Mouse (Mus musculus) MEL (cell line): ENCODE measurements around the gene Plekhg6.

ENCODE experiments used
- CHD1 ChIP-seq: IDR thresholded peaks from 2 replicates; pipeline ENCODE4 v1.6.1; 2012; ENCODE audit warnings: low read depth, mild to moderate bottlenecking, inconsistent platforms, low read length, improper control_type of control experiment
- CTCF ChIP-seq, 3 experiments: IDR thresholded peaks in 2 of 3; conservative IDR thresholded peaks in 1 of 3; 2 replicates each; pipeline ENCODE4 v1.5.1; 2011 to 2012; ENCODE audit warnings: low read length in 3 of 3, low read depth in 2 of 3, mild to moderate bottlenecking in 2 of 3, improper control_type of control experiment in 1 of 3, inconsistent platforms in 1 of 3, mixed read lengths in 1 of 3, moderate library complexity in 1 of 3; ENCODE audit not compliant: control insufficient read depth in 1 of 3, insufficient read depth in 1 of 3, poor library complexity in 1 of 3, severe bottlenecking in 1 of 3
- E2F4 ChIP-seq: IDR thresholded peaks from 2 replicates; pipeline ENCODE4 v1.6.1; 2011; ENCODE audit warnings: low read depth, low read length, improper control_type of control experiment, borderline replicate concordance
- EP300 ChIP-seq, 2 experiments: IDR thresholded peaks; 2 replicates each; pipeline ENCODE4 v1.6.1; 2011; ENCODE audit warnings: improper control_type of control experiment in 2 of 2, low read length in 2 of 2, low read depth in 1 of 2, mild to moderate bottlenecking in 1 of 2
- MXI1 ChIP-seq: IDR thresholded peaks from 2 replicates; pipeline ENCODE4 v1.6.1; 2011; ENCODE audit warnings: mild to moderate bottlenecking, low read depth, low read length, improper control_type of control experiment
- POLR2A ChIP-seq, 2 experiments: IDR thresholded peaks; 2 replicates each; pipeline ENCODE4 v1.6.1; 2011 to 2012; ENCODE audit warnings: low read length in 2 of 2, mild to moderate bottlenecking in 2 of 2, control low read depth in 1 of 2, improper control_type of control experiment in 1 of 2, low read depth in 1 of 2, moderate library complexity in 1 of 2; ENCODE audit not compliant: control insufficient read depth in 1 of 2, insufficient read depth in 1 of 2, poor library complexity in 1 of 2
- POLR2AphosphoS2 ChIP-seq: IDR thresholded peaks from 2 replicates; pipeline ENCODE4 v1.6.1; 2011; ENCODE audit warnings: low read length, improper control_type of control experiment
- TAL1 ChIP-seq: IDR thresholded peaks from 2 replicates; pipeline ENCODE4 v1.6.1; 2012; ENCODE audit warnings: mild to moderate bottlenecking, inconsistent platforms, low read length, moderate library complexity, mixed read lengths
- USF1 ChIP-seq: IDR thresholded peaks from 2 replicates; pipeline ENCODE4 v1.6.1; 2014; ENCODE audit warnings: low read depth, mild to moderate bottlenecking, inconsistent platforms, low read length, improper control_type of control experiment, moderate library complexity
- USF2 ChIP-seq, 2 experiments: IDR thresholded peaks; 2 replicates each; pipeline ENCODE4 v1.6.1; 2011 to 2012; ENCODE audit warnings: improper control_type of control experiment in 2 of 2, low read length in 2 of 2, borderline replicate concordance in 1 of 2, inconsistent platforms in 1 of 2, low read depth in 1 of 2, mild to moderate bottlenecking in 1 of 2; ENCODE audit not compliant: insufficient read depth in 1 of 2
- ZC3H11A ChIP-seq: IDR thresholded peaks from 2 replicates; pipeline ENCODE4 v1.6.1; 2012; ENCODE audit warnings: low read depth, mild to moderate bottlenecking, inconsistent platforms, low read length, improper control_type of control experiment

GRCm38 (mm10) chr6:125423099-125423498, 42.5 kb upstream of the Plekhg6 start:
- TF ChIP-seq POLR2A (IDR thresholded peaks at IDR 0.05; ENCODE audit: control insufficient read depth in 1 of 2, insufficient read depth in 1 of 2, low read depth in 1 of 2, low read length in 2 of 2, poor library complexity in 1 of 2) (no peak), MXI1 (no peak), E2F4 (no peak), TAL1 (no peak), CHD1 (no peak), CTCF (IDR thresholded peaks at IDR 0.05 in 2 of 3, conservative IDR thresholded peaks at IDR 0.05 in 1 of 3; ENCODE audit: control insufficient read depth in 1 of 3, insufficient read depth in 1 of 3, low read depth in 2 of 3, low read length in 3 of 3, poor library complexity in 1 of 3, severe bottlenecking in 1 of 3) (no peak), USF1 (peak; percentile 57; the same call in 1 of the 2 replicates), POLR2AphosphoS2 (no peak), EP300 (IDR thresholded peaks at IDR 0.05; ENCODE audit: low read depth in 1 of 2, low read length in 2 of 2) (no peak), ZC3H11A (no peak), USF2 (IDR thresholded peaks at IDR 0.05; ENCODE audit: borderline replicate concordance in 1 of 2, insufficient read depth in 1 of 2, low read depth in 1 of 2, low read length in 2 of 2) (no peak)
